Mouse (Mus musculus) kidney, adult 2 months (tissue): ENCODE results near the gene Rpap2. TPM values are rescaled to one million over a fixed set of nuclear protein-coding genes. Genes with fewer than 3 reads are reported as not detected.

Source experiments
- DNase-seq: peaks from one replicate; pipeline ENCODE4 v3.0.0; 2021
- H3K27ac ChIP-seq: fragments of 200-500 bp; 2 replicates; pipeline ENCODE4 v1.5.1; 2012; ENCODE audit warnings: low read depth, low read length, control low read depth, inconsistent platforms; ENCODE audit not compliant: insufficient read depth
- H3K27me3 ChIP-seq: fragments of 200-500 bp; replicated peaks from 2 replicates; pipeline ENCODE4 v1.6.1; 2012; ENCODE audit warnings: mild to moderate bottlenecking, moderate library complexity, low read length, inconsistent platforms; ENCODE audit not compliant: control insufficient read depth, insufficient read depth
- H3K36me3 ChIP-seq: fragments of 200-500 bp; 2 replicates; pipeline ENCODE4 v1.6.1; 2012; ENCODE audit warnings: mild to moderate bottlenecking, moderate library complexity, low read length, inconsistent platforms; ENCODE audit not compliant: control insufficient read depth, insufficient read depth
- H3K4me1 ChIP-seq: fragments of 200-500 bp; 2 replicates; pipeline ENCODE4 v1.6.1; 2011; ENCODE audit warnings: low read length; ENCODE audit not compliant: control insufficient read depth, insufficient read depth
- H3K4me3 ChIP-seq: fragments of 200-500 bp; 2 replicates; pipeline ENCODE4 v1.5.1; 2011; ENCODE audit warnings: mild to moderate bottlenecking, low read depth, low read length, control low read depth; ENCODE audit not compliant: insufficient read depth
- CTCF ChIP-seq: fragments of 200-500 bp; conservative IDR thresholded peaks from 2 replicates; pipeline ENCODE4 v1.5.1; 2011; ENCODE audit warnings: low read depth, mild to moderate bottlenecking, control low read depth, low read length, moderate library complexity, mixed read lengths; ENCODE audit not compliant: insufficient read depth, insufficient read length
- POLR2A ChIP-seq: fragments of 200-500 bp; IDR thresholded peaks from one replicate; pipeline ENCODE4 v1.6.1; 2011; ENCODE audit warnings: low read depth, low read length, control low read depth
- WGBS: fragments of 180-500 bp; shearing (Covaris S2); methylation state at CpG from one replicate; pipeline ENCODE4 v1.1.7; 2018; 5-methylcytosine and 5-hydroxymethylcytosine counted together
- polyA plus RNA-seq: library from polyadenylated mRNA; depleted of rRNA; stranded (reverse); fragments of >200 nt; gene quantifications from 2 replicates; pipeline ENCODE4 v1.2.3, GENCODE M21; 2012; rRNA removed

Rpap2 gene
- polyA plus RNA-seq, 1 experiment, result 3.3 TPM

DNA sequence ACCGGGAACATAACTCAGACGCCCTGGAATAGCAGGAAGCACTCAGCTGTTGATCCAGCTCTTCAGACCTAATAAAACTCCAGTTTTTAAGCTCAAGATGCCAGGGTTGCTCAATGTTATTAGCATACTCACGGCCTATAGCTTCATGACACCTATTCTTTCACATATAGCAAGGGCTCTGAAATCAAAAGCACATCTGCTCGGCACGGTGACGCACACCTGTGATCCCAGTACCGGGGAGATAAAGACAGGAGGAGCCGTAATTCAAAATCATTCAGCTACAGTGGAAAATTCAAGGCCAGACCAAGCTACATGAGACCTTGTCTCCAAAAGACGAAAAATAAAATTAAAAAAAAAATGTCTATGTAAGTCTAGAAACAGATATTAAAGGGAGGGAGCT is 104.5 kb downstream of the Rpap2 start:
- no peaks in the 10 kb centered on the region for H3K4me1 ChIP-seq
- no peak overlapping the region for H3K27ac ChIP-seq
- no peak overlapping the region for H3K4me3 ChIP-seq
- DNase-seq, result no peak
- H3K36me3 ChIP-seq, result no peaks in the 10 kb centered on the region
- H3K27me3 ChIP-seq, result no peaks in the 10 kb centered on the region; the same call in 1 of the 2 replicates
- TF ChIP-seq POLR2A (no peak), CTCF (no peak)
- WGBS, result 84% methylated on average over 9 of the region's 9 CpGs

DNA sequence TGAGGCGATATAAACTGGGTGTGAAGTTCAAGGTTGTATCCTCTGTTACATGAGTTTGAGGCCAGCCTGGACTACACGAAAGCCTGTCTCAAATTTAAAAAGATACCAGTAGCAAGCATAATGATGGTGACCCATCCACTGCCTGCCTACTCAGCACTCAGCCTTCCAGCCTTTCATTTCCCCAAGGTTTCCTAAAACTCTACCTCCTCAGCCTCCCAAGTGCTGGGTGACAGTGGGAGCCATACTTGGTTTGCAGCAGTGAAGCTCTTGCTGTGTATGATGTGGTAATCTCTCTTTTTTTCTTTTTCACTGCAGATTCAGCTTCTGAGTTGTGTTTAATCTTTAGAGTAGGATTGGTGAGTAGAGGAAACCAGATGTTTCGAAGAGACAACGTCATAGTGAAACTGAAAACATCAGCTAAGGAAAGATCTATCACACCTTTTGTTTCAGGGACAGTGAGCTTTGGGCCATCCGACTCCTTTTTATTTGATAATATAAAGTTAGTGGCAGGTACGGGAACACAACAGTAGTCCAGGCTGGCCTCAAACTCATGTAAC is 106.1 kb downstream of the Rpap2 start:
- TF ChIP-seq POLR2A, result no peak
- no peak for TF ChIP-seq CTCF
- H3K4me3 ChIP-seq, result no peak overlapping the region
- no peak overlapping the region for H3K27ac ChIP-seq
- H3K27me3 ChIP-seq, result peaks cover 1% of the 10 kb centered on the region; the same call in 1 of the 2 replicates
- H3K36me3 ChIP-seq, result no peaks in the 10 kb centered on the region
- H3K4me1 ChIP-seq, result no peaks in the 10 kb centered on the region
- 84% methylated on average over 6 of the region's 6 CpGs for WGBS
- DNase-seq, result no peak

DNA sequence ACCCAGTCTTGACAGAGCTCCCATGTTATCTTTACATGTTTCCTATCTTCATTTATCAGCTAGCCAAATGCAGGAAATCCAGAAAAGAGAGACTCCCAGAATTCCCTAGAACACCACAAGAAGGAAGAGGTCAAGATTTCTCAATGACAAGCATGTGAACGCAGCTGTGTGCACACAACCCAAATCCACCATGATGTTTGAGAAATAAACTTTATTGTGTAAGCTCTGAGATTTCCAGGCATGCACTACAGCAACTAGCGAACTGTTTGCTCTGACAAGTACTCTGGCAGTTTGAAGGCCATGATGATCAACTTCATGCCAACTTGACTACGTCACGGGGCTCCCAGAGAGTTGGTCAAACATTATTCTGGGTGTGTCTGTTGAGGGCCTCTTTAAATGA is 108.6 kb downstream of the Rpap2 start:
- no peak overlapping the region for H3K27ac ChIP-seq
- peaks cover 1% of the 10 kb centered on the region for H3K27me3 ChIP-seq

DNA sequence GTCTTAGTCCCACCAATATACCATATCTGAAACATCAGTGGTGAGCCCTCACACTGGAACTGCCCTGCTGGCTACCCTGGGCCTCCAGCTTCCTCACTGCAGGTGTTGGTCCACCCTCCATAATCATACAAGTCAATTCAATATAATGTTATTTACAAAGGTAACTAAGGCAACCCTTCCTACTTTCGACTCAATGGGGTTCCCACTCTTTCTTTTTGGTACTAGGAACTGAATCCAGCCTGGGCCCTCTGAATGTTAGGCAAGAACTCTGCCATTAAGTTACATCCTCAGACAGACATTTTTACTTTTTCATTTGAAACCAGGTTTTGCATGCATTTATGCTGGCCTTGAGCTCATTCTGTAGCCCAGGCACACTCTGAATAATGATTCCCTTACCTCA is 109.1 kb downstream of the Rpap2 start:
- WGBS, result 74% methylated on average over 1 of the region's 1 CpGs
- H3K36me3 ChIP-seq, result no peaks in the 10 kb centered on the region
- H3K27ac ChIP-seq, result no peak overlapping the region
- no peak for TF ChIP-seq POLR2A
- TF ChIP-seq CTCF, result no peak
- no peaks in the 10 kb centered on the region for H3K4me1 ChIP-seq
- no peak overlapping the region for H3K4me3 ChIP-seq
- H3K27me3 ChIP-seq, result peaks cover 1% of the 10 kb centered on the region
- DNase-seq, result no peak

More for the DNA sequence above, 108.6 kb downstream of the Rpap2 start:
- WGBS, result 88% methylated on average over 4 of the region's 4 CpGs
- Histone ChIP-seq H3K4me3 (no peak overlapping the region), H3K4me1 (no peaks in the 10 kb centered on the region), H3K36me3 (no peaks in the 10 kb centered on the region)
- TF ChIP-seq CTCF, result no peak
- no peak for TF ChIP-seq POLR2A
- no peak for DNase-seq

DNA sequence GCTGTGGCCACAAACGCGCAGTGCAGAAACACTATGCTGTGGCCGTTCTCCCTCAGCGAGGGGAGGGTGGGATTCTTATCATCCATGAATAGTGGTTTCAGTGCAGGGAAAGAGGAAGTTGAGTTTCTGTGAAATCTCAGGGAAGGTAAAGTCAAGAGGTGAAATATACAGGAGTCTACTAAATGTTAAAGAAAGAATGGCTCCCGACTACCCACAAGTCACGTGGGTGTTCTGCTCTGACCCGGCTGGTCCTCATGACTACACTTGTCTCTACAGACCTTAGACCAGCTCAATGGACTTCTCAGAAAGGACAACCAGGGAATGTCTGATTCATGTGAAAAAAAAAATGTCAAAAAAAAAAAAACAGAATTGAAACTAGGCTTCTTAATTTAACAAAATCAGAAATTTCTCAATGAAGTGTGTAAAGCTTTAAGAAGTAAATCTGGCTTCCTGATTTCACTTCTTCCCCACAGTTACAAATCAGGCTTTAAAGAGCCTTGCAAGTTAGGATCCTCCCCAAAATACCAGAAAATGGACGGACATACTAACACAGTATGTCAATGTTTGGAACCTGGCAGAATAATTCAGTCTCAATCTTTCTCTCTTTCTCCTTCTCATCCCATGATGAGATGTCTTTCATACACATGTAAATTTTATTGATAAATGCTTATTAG is 111.1 kb downstream of the Rpap2 start:
- WGBS, result 79% methylated on average over 8 of the region's 8 CpGs
- Histone ChIP-seq H3K27ac (no peak overlapping the region), H3K36me3 (no peaks in the 10 kb centered on the region), H3K4me1 (no peaks in the 10 kb centered on the region), H3K27me3 (peaks cover 1% of the 10 kb centered on the region), H3K4me3 (no peak overlapping the region)
- no peak for DNase-seq
- no peak for TF ChIP-seq CTCF
- no peak for TF ChIP-seq POLR2A

Other genes starting within 250 kb of the Rpap2 start
- gene Ephx4, start 194.6 kb upstream of the Rpap2 start, polyA plus RNA-seq, result 0.18 and 0.22 TPM in 2 replicates
- gene Lpcat2b, start 165.8 kb upstream of the Rpap2 start, polyA plus RNA-seq, result not detected in 2 replicates
- 1.2 TPM in 2 replicates for gene Btbd8, start 159.4 kb upstream of the Rpap2 start, polyA plus RNA-seq
- not detected in 2 replicates for gene Gm42669, start 89.8 kb upstream of the Rpap2 start, polyA plus RNA-seq
- gene 1700028K03Rik, start 62.7 kb upstream of the Rpap2 start, polyA plus RNA-seq, result not detected in 2 replicates
- 0.78 and 0.91 TPM in 2 replicates for gene Glmn, start 515 bp downstream of the Rpap2 start, polyA plus RNA-seq
- gene Gfi1, start 128.7 kb downstream of the Rpap2 start, polyA plus RNA-seq, result 0.19 and 0.53 TPM in 2 replicates
- 0.08 TPM in 1 of 2 replicates, not detected in the other for gene Ube2d2b, start 232.7 kb downstream of the Rpap2 start, polyA plus RNA-seq